Mouse (Mus musculus) liver, postnatal 0 days (tissue): ENCODE data around the gene Dnttip2.
"Not testable (repeated sequence)": the region's sequence is repeated elsewhere in the genome, so short reads cannot be mapped to it uniquely, and the experiment has no call there.

Experiments
- CTCF ChIP-seq: sonication (generic); IDR thresholded peaks from 2 replicates; pipeline ENCODE4 v1.5.1; 2016; ENCODE audit warnings: antibody characterized with exemption, low read depth
- EP300 ChIP-seq: IDR thresholded peaks from 2 replicates; pipeline ENCODE4 v1.6.1; 2016; ENCODE audit warnings: antibody characterized with exemption, low read depth, mild to moderate bottlenecking

DNA sequence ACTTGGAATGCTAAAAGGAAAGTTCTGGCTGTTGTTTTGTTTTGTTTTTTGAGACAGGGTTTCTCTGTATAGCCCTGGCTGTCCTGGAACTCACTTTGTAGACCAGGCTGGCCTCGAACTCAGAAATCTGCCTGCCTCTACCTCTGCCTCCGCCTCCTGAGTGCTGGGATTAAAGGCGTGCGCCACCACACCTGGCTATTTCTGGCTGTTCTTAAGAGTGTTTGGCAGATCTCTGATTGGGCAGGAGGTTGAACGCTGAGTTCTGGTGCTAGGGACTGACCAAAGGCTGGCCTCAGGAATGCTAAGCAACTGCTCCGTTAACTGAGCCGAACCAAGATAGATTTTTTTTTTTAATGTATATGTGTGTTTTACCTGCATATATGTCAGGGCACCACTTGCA lies 20.1 kb upstream of the Dnttip2 start:
- not testable (repeated sequence) for TF ChIP-seq CTCF, EP300
